Mouse (Mus musculus) activated CD4-positive, CD25-positive, alpha-beta regulatory T cell, adult 4 months (primary cell): ENCODE results near the gene Smarcd3. TPM values are rescaled to one million over a fixed set of nuclear protein-coding genes. Genes with fewer than 3 reads are reported as not detected.

ENCODE experiments used
- ATAC-seq: one replicate; pipeline ENCODE4 v1.8.0; 2017
- polyA plus RNA-seq, 2 experiments: library from polyadenylated mRNA; unstranded; fragments of 100-300 nt; shearing (Covaris generic); gene quantifications; one replicate each; pipeline ENCODE4 v1.2.1; 2017

Smarcd3 gene
- polyA plus RNA-seq, 2 experiments from 2014 or later, result 0.41 TPM; not detected in 1

DNA sequence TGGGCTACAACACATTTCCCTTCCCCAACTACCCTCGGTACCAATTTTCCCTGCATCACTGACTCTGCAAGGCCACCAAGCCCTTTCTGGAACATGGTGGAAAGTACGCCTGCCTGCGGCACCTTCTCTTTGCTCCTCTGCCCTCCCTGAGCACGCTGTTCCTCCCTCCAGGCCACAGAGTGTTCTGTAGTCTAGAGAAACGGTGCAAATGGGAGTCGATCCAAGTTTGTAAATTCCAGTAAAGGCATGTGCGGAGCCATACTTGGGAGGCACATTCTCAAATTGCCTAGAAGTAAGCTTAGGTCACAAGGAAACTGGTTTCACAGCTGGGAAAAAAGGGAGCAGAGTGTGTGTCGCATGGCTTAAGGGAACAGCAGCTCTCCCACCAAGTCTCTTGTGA lies 4.1 kb downstream of the Smarcd3 start:
- ATAC-seq, result no peak

DNA sequence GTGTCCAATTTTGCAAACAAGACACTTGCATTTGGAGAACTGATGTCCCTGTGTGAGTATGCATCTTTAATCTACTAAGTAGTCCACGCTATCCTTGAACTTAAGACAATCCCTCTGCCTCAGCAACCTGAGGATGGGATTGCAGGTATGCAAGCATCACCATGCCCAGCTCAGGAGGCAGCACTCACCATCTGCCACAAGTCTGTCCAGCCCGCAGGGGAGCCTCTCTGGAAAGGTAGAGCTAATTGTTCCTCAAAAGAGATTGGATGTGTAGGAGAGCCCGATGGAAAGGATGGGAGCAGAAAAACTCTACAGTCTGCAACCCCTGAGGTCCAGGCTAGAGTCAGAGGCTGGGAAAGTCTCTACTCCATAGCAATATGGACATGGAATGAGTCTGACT lies 5.3 kb downstream of the Smarcd3 start:
- no peak for ATAC-seq

DNA sequence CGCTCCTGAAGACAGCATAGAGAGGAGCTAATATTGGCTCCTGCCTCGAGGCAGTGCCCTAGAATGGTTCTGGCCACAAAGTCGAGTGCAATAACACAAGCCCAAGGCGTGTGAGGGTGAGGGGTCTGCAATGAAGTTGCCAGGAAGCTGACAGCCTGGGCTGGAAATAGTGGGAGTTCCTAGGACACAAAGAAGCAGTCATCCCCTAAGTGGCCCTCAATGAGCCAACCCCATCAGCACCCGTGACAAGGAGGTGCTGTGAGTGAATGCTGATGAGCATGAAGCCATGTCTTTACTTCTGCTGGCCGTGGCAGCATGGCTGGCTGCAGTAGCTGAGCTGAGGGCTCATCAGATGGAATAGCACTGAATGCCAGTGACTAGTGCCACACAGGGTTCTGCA lies 9.1 kb downstream of the Smarcd3 start:
- ATAC-seq, result no peak

DNA sequence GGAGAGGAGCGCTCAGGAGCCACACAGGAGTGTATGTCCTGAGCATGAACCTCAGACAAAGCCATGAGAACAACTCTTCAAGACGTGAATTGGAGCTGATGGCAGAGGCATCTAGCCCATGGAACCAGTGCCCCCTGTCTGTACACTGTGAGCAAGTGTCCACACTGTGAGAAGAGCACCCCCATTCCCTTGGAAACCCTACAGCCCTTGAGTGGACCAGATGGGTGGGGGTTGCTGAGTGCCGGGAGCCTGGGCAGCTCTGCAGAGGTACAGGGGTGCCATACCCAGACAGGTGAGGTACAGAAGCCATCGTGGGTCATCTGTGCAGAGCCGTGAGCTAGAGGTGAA lies 11.9 kb downstream of the Smarcd3 start:
- ATAC-seq, result no peak

DNA sequence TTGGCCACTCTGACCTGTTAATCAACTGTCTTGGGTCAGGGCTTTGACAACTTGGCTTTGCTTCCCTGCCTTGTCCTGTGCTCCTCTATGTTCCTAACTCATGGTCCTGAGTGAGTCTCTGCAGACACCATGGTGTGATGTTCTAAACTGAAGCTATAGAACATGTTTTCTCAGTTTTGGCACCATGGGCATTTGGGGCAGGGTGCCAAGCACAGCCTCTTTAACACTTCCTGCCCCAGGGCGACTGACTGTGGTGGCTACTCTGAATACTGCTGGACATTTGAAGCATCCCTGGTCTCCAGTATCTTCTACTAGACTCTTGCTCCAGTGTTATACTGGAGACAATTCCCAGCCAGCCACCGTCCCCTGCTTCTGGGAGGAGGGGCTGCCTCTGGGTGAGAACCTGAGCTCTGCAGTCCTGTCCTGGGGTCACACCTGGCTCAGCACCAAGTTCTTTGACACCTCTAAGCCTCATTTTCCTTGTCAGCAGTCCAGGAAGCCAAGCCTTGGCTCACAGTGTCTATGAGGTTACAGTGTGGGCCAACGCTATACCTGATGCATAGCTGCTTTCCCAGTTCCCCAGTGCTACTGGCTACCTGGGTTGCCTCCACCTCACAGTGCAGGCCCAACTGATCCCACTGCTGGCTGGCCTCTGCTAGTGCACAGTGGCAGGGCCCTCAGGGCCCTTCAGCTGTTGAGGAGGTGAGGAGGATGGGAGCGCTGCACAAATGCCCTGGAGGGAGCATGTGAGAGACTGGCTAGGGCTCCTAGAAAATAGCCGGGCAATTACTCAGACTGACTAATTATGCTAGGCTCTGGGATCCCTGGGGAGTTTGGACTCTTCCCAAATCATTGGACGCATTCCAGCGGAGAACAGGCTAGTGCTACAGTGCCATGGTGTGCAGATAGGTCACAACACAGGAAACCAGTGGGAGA lies 12.6 kb downstream of the Smarcd3 start:
- no peak for ATAC-seq

DNA sequence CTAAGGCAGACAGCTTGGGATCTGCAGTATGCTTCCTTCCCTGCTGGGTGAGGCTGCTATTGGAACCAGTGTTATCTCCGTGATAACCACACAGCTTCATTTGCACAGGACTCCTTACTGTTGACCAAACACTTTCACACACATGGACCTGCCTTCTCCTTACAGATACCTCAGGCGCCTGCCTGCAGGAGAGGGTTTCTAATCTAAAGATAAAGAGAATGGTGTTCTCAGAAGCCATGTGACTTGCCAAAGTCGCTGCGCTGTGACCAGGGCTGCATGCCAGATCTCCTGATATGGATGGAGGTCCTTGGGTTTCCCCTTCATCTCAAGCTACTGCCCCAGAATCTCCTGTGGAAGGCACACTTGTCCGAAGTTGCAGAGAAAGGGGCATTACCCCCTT lies 14.8 kb downstream of the Smarcd3 start:
- no peak for ATAC-seq

DNA sequence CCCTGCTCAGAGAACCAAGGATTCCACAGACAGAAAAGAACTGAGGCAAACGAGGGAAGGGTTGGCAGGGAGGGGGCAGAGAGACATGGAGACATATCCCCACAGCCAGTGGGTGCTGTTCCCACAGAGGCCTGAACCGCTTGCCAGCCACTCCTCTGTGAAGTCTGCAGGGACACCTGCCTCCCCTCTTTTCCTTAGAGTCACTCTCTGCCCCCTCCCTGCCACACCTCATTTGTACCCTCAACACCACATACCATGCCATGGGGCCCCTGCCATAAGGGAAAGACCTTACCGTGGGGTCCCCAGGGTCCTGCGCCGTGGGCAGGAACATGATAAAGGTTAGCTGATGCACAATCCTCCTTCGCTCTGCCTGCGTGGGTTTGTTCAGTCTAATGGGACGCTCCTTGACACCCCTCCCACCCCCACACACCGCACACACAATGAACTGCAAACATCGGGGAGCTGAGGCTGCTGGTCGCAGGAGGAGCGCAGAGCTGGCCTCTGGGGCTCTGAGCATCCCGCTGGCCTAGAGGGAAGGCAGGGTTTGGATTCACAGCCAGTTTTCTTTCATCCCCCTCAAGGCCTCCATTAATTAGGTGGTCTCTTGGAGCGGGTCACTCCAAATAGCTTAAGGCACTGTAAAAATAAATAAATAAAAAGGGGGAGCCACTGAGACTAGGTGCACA lies 18.1 kb downstream of the Smarcd3 start:
- ATAC-seq, result no peak

DNA sequence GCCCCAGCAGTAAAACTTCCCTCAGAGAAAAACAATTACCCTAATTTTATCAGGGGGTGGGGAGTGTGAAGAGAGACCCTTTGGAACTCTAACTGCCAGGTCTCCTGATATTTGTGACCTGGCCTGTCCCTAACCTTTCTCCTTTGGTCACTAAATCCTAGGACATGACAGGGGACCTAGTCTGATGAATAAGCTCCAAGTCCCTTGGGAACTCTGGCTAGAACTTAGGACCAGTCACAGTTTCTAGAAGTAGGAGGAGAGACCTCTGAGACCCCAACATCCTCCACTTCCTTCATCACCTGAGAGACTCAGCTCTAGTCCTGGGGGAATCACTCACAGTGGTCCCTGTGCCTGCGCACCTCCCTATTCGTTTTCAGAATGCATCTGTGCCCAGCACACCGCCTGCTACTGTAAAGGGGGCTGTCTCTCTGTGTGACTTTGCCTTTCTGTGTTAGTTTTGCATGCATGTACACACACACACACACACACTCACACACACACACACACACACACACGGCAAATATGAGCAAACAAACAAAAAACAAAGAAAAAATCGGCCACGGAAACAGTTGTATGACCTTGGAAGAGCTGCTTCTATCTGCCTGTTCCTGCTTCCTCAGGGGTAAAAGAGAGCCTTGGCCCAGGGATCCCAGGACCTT lies 18.8 kb downstream of the Smarcd3 start:
- ATAC-seq, result no peak

DNA sequence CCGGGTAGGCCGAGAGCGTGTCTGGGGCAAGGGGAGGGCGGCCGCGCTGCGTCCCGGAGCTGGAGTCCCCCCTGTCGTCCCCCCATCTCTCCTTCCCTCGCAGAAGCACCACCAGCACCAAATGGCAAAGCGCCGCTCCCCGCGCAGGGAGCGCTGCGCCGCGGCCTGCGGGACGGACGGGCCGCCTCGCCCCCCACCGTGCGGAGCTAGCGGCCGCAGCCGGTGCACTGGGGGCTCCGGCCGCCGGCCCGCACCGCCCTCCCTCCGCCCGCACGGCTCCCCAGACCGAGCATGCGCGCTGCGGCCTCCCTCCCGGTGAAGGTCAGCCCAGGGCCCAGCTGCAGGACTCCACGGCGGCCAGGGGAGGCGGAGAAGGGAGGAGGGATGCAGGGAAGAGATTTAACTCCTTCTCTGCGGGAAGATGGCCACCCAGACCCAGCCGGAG lies 19.5 kb downstream of the Smarcd3 start:
- ATAC-seq, result no peak

DNA sequence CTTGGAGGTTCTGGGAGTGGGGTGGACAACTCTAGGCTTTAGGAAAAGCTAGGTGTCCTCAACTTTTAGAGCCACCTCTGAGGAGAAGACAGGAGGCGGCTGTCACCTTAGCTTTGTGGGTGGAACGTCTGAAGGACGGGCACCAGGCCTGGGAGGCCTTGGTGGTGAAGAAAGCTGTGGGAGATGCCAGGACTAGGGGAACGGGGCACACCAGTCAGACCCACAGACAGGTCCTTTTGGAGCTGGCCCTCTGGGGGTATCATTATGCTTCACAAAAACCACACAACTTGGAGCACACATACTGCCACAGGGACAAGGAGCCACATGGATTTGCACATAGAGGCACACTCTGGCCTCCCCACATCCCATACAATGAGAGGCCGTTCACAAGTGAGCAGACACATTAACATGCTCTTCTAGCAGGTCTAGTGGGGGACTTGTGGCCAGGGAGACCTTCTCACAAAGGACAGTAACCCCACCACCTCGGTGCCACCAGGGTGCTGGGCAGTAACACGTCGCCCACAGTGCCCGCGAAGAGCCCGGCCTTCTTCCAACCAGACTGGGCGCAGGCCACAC lies 20.0 kb downstream of the Smarcd3 start:
- no peak for ATAC-seq

DNA sequence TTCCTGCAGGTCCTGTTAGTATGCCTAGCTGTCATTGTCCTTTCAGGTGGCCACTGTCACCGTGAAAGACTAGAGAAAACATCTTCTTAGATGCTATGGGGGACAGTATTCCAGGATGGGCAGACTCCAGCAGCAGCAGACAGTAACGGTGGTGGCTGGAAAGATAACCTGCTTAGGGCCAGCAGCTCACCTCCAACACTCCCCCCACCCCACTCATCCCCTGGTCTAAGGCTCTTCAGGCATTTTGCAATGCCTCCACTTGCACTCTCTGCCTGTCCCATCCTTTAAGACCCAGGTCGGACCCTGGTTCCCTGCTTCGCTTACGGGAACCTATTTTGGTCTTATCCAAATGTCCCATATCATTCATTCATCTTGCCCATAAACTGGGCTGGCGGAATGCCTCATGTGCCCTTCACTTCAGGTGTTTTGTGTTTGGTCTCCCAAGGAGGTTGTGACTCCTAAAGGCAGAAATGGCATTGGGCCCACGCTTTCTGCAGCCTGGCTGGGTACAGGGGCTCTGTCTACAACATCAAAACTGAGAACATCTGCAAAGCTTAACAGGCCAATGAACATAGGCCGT lies 20.7 kb downstream of the Smarcd3 start:
- no peak for ATAC-seq

DNA sequence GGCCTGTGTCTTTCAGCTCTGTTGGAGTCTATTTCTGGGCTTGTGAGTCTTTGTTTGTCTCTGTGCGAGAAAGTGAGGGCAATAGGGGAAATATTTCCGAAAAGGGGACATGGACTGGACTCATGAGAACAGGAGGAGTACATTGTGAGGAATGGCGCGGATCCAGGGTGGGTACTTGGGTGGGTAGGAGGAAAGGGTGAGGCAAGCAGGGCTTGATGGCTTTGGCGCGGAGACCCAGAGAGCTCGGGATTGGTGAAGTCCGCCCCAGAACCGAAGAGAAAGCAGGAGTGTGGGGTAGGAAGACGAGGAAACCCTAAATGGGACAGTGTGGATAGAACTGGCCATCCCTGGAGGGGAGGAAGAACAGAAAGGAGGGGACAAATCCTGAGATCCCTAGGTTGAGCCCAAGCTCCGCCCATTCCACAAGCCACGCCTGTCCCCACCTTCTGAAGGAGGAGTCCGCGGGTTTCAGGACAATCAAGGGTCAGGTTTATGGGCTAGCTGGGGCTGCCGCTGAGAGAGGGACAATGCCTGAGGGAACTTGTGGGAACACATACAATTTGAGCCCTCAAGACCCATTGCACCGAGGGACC lies 21.4 kb downstream of the Smarcd3 start:
- no peak for ATAC-seq

DNA sequence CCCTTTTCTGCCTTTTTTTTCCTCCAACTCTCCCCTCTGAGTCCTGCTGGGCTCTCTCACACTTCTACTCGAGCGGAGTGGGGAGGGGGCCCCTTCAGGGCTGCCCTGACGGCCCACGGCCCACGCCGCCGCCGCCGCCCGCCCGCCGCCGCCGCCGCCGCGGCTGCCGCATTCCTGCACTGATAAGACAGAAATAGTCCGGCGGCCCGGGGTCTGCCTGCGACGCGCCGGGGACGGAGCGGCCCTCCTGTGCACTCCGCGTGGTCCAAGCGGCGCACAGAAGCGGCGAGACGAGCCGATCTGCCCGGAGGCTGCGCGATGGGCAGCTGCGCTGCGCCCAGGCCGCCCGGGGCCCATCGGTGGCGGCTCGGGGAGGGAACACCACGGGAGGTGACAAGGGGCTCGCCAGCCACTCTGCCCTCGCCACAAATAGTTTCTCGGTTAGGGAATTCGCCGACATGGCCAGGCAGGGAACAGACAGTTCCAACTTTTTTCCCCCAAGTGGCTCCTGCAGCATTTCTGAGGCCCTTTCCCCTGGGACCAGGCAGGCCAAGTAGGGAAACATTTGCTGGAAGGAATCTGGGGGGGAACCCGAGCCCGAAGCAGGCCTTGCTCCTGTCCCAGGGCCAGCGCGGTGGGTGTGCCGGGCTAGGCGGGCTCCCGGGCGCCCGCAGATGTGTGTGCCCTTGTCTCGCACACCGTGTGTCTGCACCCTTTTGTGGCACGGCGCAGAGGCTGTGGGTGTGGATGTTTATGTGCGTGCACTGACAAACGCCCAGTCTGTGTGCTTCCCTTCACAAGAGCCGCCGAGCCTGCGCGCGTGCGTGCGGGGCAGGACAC lies 22.1 kb downstream of the Smarcd3 start:
- no peak for ATAC-seq

DNA sequence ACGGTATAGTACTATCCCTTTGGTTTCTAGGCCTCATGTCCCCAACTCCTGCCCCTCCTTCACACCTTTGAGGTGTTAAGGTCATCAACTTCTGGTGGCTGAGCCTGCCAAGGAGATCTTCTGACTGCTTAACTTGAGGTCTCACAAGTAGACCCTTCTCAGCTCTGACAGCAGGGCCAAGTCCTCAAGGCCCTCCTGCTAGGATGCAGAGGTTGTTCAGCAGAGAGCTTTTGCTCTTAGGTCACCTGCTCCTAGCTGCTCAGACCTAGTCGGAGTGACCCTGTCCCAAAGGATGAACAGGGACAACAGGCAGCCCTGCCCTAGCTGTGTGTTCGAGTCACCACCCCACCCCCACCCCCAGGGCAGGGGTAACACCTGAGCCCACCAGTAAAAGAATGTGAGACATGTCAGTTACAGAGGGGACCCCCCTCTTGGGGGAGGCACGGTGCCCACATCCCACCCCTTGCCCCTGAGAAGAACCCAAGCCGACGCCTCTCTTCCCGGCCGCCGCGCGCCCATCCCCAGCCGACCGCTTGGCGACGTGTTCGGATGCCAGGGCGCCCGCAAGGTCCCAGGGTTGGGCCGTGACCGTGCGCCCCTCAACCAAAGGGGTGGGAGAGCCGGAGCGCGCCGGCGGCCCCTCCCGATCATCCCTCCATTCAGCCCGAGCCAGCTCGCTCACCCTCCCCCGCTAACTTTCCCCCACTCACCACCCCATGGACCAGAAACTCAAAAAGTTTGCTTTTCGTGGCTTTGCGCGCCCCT lies 23.0 kb downstream of the Smarcd3 start:
- no peak for ATAC-seq

DNA sequence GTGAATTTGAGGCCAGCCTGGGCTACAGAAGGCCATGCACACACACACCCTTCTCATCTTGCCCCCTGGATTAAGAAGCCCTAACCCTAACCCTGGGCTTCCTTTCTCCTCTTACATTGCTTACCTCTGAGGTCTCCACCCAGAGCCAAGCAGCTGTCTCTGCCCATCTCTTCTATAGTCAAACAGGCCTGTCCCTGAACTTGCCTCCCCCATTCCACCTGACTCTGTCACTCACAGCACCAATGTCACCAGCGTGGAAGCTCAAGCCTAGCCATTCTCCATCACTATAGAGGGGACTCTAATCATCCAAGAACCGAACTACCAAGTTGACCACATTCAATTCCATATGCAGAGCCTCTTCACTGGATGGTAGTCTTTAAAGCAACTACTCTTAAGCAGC lies 24.0 kb downstream of the Smarcd3 start:
- ATAC-seq, result no peak

DNA sequence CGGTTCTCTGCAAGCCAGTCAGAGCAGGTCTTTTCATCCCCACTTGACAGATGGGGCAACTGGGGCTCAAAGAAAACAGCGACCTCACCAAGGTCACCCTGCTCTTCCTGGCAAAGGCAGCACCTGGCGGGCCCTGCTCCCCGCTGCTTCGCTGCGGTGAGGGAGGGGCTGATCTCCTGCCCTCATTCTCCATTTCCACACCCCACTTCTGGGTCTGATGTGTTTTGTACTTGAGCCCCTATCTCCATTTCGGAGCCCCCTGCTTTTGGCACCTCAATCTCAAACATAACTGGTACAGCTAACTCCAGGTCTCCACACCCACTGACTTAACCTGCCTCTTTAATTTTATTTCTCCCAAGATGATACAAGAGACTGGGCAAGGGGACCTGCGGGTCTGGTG lies 25.1 kb downstream of the Smarcd3 start:
- no peak for ATAC-seq

DNA sequence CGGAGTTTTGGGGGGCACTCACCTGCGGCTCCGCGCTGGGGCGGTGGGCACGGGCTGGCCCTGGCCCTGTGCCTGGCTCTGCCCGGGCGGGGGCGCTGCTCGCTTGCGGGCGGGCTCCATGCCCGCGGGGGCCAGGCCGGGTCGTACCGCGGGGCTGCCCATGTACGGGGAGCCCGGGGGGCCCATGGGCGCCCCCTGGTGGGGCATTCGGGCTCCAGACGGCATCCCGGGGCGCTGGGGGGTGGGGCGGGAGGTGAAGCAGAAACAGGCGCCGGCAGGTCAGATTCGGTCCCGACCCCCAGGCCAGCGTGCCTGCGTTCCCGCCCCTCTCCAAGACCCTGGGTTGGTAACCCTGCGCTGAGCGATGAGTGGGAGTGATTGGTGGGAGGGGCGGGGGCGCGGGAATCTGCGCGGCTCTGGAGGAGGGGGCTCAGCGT lies 25.6 kb downstream of the Smarcd3 start:
- ATAC-seq, result peak; percentile 12

DNA sequence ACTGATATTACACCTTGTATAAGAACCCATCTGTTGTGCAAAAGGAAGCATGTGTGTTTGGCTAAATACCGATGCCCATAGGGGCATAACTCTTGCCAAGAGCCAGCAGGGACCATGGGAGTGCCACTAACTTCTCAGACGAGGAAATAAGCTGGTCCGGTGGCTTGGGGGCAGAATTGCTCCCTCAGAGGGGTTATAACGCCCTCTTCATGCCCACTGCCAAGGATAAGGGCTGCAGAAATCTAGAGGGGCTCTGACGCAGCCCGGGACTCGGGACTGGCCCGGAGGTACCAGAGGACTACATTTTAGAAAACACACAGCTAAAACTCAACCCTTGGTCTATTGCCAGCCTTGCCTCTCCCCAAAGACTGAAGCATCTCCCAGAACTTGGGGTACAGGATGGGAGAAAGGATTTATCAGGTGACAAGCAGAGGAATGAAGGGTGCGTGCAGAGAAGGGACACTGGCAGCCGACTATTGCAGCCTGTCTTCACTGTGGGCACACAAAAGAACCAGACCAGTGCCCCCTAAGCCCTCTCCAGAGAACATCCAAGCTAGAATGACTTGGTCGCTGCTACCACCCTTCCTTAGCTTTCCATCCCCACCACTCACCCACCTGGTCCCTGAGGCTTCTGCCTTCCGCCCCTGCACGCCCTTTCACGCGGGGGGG lies 26.2 kb downstream of the Smarcd3 start:
- ATAC-seq, result no peak

DNA sequence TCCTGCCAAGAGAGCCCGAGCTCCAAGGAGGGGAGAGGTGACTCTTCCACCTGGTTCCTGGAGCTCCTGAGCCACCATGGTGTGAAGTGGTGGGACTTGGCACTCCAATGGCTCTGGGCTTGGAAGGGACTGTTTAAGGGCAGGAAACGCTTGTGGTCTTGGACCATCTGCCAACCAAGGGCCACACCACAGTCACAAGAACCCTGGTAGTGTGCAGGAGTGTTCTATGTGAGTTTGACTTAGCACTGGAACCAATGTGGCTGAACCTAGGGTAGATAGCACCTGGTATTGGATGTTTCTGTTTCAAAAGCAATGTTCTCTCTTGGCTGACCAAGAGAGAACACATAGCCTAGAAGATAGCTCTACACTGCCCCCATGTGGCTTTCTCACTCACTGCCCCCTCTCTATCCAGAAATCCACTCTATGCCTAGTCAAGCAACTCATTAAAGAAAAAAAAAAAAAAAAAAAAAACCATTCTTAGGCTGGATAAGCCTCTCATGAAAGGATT lies 26.9 kb downstream of the Smarcd3 start:
- ATAC-seq, result peak; percentile 65
